Mouse (Mus musculus): Measurements from ENCODE around the gene Inip. TPM values are rescaled to one million over a fixed set of nuclear protein-coding genes. Genes with fewer than 3 reads are reported as not detected.

The Inip gene
- polyA plus RNA-seq, 1 experiment from 2014 or later: 40.2 TPM

DNA sequence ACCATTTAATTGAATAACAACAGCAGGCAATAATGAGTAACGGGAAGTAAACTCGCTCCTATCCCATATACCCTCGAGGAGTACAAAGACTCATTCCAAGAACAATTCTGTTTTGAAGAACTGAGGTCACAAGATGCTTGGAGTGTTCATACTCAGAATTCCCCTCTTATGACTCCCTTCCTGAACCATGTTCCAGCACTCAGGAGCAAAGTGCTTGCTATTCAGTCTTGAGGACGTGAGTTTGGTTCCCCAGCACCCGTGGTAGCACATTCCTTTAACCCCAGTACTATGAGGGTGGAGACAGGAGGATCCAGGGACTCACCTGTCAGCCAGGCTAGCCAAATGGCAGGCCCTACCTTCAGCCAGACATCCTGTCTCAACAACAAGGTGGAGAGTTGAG is 29.6 kb upstream of the Inip start:
- H3K27ac ChIP-seq (replicated peaks in 1 of 2; ENCODE audit: control insufficient read depth in 1 of 2, insufficient read depth in 1 of 2, low read depth in 2 of 2, low read length in 2 of 2): no peak overlapping the region
- H3K4me1 ChIP-seq (ENCODE audit: control insufficient read depth in 2 of 2, insufficient read depth in 2 of 2, low read length in 2 of 2): no peaks in the 10 kb centered on the region
- H3K9ac ChIP-seq (ENCODE audit: low read length): no peak overlapping the region
- WGBS: 76% methylated on average over 5 of the region's 5 CpGs
- ATAC-seq (ENCODE audit: insufficient number of reproducible peaks, insufficient read depth, low FRiP score, low read depth): no peak
- H3K4me3 ChIP-seq (ENCODE audit: control insufficient read depth in 1 of 2, insufficient read depth in 1 of 2, low read depth in 1 of 2, low read length in 2 of 2): no peak overlapping the region
- H3K4me2 ChIP-seq (ENCODE audit: low read length): no peak overlapping the region
- no peaks in the 10 kb centered on the region for H3K36me3 ChIP-seq (ENCODE audit: control insufficient read depth, insufficient read depth, low read length)
- H3K9me3 ChIP-seq (ENCODE audit: control insufficient read depth, low read length): no peaks in the 10 kb centered on the region
- H3K27me3 ChIP-seq (ENCODE audit: control insufficient read depth, insufficient read depth, low read length): no peaks in the 10 kb centered on the region

DNA sequence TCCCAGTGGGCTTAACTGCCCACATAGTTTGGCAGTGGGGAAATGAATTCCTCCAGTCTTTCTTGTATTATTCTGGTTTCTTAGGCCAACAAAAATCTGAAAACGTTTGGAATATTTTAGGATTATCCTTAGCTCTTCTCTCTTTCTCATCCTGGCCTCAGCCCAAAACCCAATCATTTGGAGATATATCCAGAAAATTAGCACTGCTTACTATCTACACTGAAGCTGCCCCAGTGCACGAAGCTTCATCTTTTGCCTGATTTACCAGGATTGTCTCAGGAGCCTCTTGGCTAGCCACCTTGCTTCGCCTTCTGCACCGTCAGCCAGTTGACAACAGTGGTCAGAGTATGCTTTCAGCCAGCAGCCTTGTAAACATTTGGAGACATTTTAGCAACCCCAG is 27.7 kb upstream of the Inip start:
- H3K4me2 ChIP-seq (ENCODE audit: low read length): no peak overlapping the region
- no peak overlapping the region for H3K9ac ChIP-seq (ENCODE audit: low read length)
- no peaks in the 10 kb centered on the region for H3K9me3 ChIP-seq (ENCODE audit: control insufficient read depth, low read length)
- no peaks in the 10 kb centered on the region for H3K36me3 ChIP-seq (ENCODE audit: control insufficient read depth, insufficient read depth, low read length)
- no peaks in the 10 kb centered on the region for H3K27me3 ChIP-seq (ENCODE audit: control insufficient read depth, insufficient read depth, low read length)
- no peak overlapping the region for H3K4me3 ChIP-seq (ENCODE audit: control insufficient read depth in 1 of 2, insufficient read depth in 1 of 2, low read depth in 1 of 2, low read length in 2 of 2)
- H3K27ac ChIP-seq (replicated peaks in 1 of 2; ENCODE audit: control insufficient read depth in 1 of 2, insufficient read depth in 1 of 2, low read depth in 2 of 2, low read length in 2 of 2): no peak overlapping the region
- 86% methylated on average over 4 of the region's 4 CpGs for WGBS
- ATAC-seq (ENCODE audit: insufficient number of reproducible peaks, insufficient read depth, low FRiP score, low read depth): no peak
- no peaks in the 10 kb centered on the region for H3K4me1 ChIP-seq (ENCODE audit: control insufficient read depth in 2 of 2, insufficient read depth in 2 of 2, low read length in 2 of 2)

DNA sequence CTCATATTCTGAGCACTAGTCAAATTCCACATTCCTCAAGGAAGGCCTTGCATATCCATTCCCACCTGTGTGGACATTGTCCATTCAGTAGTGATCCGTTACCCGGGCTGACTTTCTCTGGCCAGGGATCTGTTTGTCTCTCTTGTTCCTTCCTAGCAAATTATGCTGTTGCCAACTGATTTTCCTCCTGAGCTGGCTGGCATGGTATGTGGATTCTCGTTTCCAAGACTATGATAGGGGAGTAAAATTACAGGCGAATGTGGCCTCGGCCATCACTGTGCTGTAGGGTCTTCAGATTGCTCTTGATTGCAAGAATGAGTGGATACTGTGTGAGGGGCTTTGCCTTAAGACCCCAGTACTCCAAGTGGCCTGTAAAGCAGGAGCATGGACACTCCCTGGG is 25.0 kb upstream of the Inip start:
- H3K27me3 ChIP-seq (ENCODE audit: control insufficient read depth, insufficient read depth, low read length): no peaks in the 10 kb centered on the region
- H3K9me3 ChIP-seq (ENCODE audit: control insufficient read depth, low read length): no peaks in the 10 kb centered on the region
- no peak overlapping the region for H3K4me2 ChIP-seq (ENCODE audit: low read length)
- H3K36me3 ChIP-seq (ENCODE audit: control insufficient read depth, insufficient read depth, low read length): no peaks in the 10 kb centered on the region
- H3K4me3 ChIP-seq (ENCODE audit: control insufficient read depth in 1 of 2, insufficient read depth in 1 of 2, low read depth in 1 of 2, low read length in 2 of 2): no peak overlapping the region
- no peak overlapping the region for H3K9ac ChIP-seq (ENCODE audit: low read length)
- ATAC-seq (ENCODE audit: insufficient number of reproducible peaks, insufficient read depth, low FRiP score, low read depth): no peak
- H3K4me1 ChIP-seq (ENCODE audit: control insufficient read depth in 2 of 2, insufficient read depth in 2 of 2, low read length in 2 of 2): peaks cover 5 to 8% of the 10 kb centered on the region in 2 experiments
- WGBS: 90% methylated on average over 5 of the region's 5 CpGs
- H3K27ac ChIP-seq (replicated peaks in 1 of 2; ENCODE audit: control insufficient read depth in 1 of 2, insufficient read depth in 1 of 2, low read depth in 2 of 2, low read length in 2 of 2): no peak overlapping the region

DNA sequence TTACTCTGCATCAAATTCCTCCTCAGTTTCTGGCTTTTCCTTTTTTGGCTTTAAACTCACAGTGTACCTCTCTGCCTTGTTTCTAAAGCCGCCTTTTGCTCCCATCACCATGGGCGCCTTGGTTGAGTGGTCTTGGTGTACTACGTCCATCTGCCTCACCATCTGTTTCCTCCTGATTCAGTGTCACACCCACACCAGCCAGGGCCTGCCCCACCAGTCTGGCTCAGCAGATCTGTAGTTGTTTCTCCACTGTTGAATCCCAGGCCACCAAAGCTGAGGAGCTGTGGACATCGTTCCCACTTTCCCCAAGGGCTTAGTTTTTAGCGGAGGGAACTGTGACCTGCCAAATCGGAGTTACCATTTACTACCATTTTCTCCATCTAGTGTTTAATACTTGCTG is 24.2 kb upstream of the Inip start:
- H3K36me3 ChIP-seq (ENCODE audit: control insufficient read depth, insufficient read depth, low read length): no peaks in the 10 kb centered on the region
- no peaks in the 10 kb centered on the region for H3K9me3 ChIP-seq (ENCODE audit: control insufficient read depth, low read length)
- no peak overlapping the region for H3K27ac ChIP-seq (replicated peaks in 1 of 2; ENCODE audit: control insufficient read depth in 1 of 2, insufficient read depth in 1 of 2, low read depth in 2 of 2, low read length in 2 of 2)
- no peak overlapping the region for H3K9ac ChIP-seq (ENCODE audit: low read length)
- H3K4me2 ChIP-seq (ENCODE audit: low read length): no peak overlapping the region
- H3K4me3 ChIP-seq (ENCODE audit: control insufficient read depth in 1 of 2, insufficient read depth in 1 of 2, low read depth in 1 of 2, low read length in 2 of 2): no peak overlapping the region
- peaks cover 5 to 8% of the 10 kb centered on the region in 2 experiments for H3K4me1 ChIP-seq (ENCODE audit: control insufficient read depth in 2 of 2, insufficient read depth in 2 of 2, low read length in 2 of 2)
- 87% methylated on average over 6 of the region's 6 CpGs for WGBS
- no peak for ATAC-seq (ENCODE audit: insufficient number of reproducible peaks, insufficient read depth, low FRiP score, low read depth)
- no peaks in the 10 kb centered on the region for H3K27me3 ChIP-seq (ENCODE audit: control insufficient read depth, insufficient read depth, low read length)

DNA sequence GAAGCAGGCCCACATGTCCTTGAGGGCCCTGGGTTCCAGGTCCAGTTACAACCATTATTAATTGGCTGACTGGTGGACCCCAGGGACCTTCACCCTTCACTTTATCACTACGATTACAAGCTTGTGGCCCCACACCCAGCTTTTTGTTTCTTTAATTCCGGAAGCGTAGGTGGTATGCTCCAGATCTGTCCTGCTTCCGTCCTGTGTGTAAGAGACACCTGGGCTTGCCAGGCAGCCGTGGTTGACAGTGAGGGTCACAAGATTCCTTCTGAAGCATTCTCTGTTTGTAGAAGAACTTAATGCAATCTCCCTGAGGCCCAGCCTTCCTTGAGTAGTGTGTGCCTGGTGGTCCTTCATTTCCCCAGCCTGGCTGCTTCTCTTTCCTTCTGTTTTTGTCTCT is 23.5 kb upstream of the Inip start:
- Histone ChIP-seq H3K4me3 (ENCODE audit: control insufficient read depth in 1 of 2, insufficient read depth in 1 of 2, low read depth in 1 of 2, low read length in 2 of 2) (no peak overlapping the region), H3K9ac (ENCODE audit: low read length) (no peak overlapping the region), H3K36me3 (ENCODE audit: control insufficient read depth, insufficient read depth, low read length) (no peaks in the 10 kb centered on the region), H3K27ac (replicated peaks in 1 of 2; ENCODE audit: control insufficient read depth in 1 of 2, insufficient read depth in 1 of 2, low read depth in 2 of 2, low read length in 2 of 2) (no peak overlapping the region), H3K9me3 (ENCODE audit: control insufficient read depth, low read length) (no peaks in the 10 kb centered on the region), H3K4me1 (ENCODE audit: control insufficient read depth in 2 of 2, insufficient read depth in 2 of 2, low read length in 2 of 2) (peaks cover 6 to 9% of the 10 kb centered on the region in 2 experiments), H3K27me3 (ENCODE audit: control insufficient read depth, insufficient read depth, low read length) (no peaks in the 10 kb centered on the region), H3K4me2 (ENCODE audit: low read length) (no peak overlapping the region)
- ATAC-seq (ENCODE audit: insufficient number of reproducible peaks, insufficient read depth, low FRiP score, low read depth): no peak
- 92% methylated on average over 5 of the region's 5 CpGs for WGBS

DNA sequence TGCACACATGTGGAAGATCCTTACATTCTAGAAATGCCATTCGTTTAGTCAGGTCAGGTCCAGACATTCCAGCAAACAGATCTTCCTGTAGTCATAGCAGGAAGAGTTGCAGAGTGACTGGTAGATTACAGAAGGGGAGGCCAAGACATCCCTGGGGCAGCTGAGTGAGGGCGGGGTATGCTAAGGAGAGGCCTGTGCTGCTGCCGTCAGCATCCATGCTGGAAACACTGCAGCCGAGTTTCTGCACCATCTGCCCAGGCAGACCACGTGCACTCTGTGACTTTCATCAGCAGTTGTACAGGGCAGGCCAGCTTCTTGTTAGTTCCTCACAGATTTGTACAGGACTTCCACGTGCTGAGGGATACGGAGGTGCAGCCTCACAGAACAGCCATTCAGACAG is 22.1 kb upstream of the Inip start:
- Histone ChIP-seq H3K4me1 (ENCODE audit: control insufficient read depth in 2 of 2, insufficient read depth in 2 of 2, low read length in 2 of 2) (peaks cover 16 to 22% of the 10 kb centered on the region in 2 experiments), H3K4me2 (ENCODE audit: low read length) (no peak overlapping the region), H3K36me3 (ENCODE audit: control insufficient read depth, insufficient read depth, low read length) (no peaks in the 10 kb centered on the region), H3K27ac (replicated peaks in 1 of 2; ENCODE audit: control insufficient read depth in 1 of 2, insufficient read depth in 1 of 2, low read depth in 2 of 2, low read length in 2 of 2) (0 out of 4 replicates have a peak overlapping the region, but pooled peaks of 1 of the 2 experiments have one; percentile 8), H3K9ac (ENCODE audit: low read length) (peak overlapping the region; percentile 41; the same call in 1 of the 2 replicates), H3K27me3 (ENCODE audit: control insufficient read depth, insufficient read depth, low read length) (no peaks in the 10 kb centered on the region), H3K4me3 (ENCODE audit: control insufficient read depth in 1 of 2, insufficient read depth in 1 of 2, low read depth in 1 of 2, low read length in 2 of 2) (no peak overlapping the region), H3K9me3 (ENCODE audit: control insufficient read depth, low read length) (no peaks in the 10 kb centered on the region)
- ATAC-seq (ENCODE audit: insufficient number of reproducible peaks, insufficient read depth, low FRiP score, low read depth): peak; percentile 51; the same call in 1 of the 2 replicates
- WGBS: 26% methylated on average over 7 of the region's 7 CpGs

DNA sequence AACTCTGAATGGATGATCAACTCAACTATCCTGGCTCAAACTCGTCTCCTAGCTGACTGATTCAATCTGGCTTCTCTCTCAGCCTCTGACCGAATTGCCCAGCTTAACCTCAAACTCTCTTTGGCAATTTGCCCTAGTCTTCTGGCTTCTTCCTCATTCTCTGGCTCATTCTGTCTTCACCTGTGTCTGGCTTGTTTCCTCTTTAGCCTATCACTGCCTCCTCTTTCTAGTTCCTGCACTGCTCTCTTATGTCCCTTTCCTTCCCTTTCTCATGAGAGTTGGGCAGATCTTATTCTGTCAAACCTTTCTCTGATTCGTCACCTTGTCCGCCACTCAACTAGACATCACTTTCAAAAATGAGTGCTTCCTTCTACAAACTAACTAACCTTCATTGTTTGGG is 20.7 kb upstream of the Inip start:
- no peak for ATAC-seq (ENCODE audit: insufficient number of reproducible peaks, insufficient read depth, low FRiP score, low read depth)
- Histone ChIP-seq H3K4me3 (ENCODE audit: control insufficient read depth in 1 of 2, insufficient read depth in 1 of 2, low read depth in 1 of 2, low read length in 2 of 2) (no peak overlapping the region), H3K27me3 (ENCODE audit: control insufficient read depth, insufficient read depth, low read length) (no peaks in the 10 kb centered on the region), H3K4me1 (ENCODE audit: control insufficient read depth in 2 of 2, insufficient read depth in 2 of 2, low read length in 2 of 2) (peaks cover 16 to 32% of the 10 kb centered on the region in 2 experiments), H3K4me2 (ENCODE audit: low read length) (no peak overlapping the region), H3K27ac (replicated peaks in 1 of 2; ENCODE audit: control insufficient read depth in 1 of 2, insufficient read depth in 1 of 2, low read depth in 2 of 2, low read length in 2 of 2) (no peak overlapping the region), H3K9ac (ENCODE audit: low read length) (no peak overlapping the region), H3K36me3 (ENCODE audit: control insufficient read depth, insufficient read depth, low read length) (no peaks in the 10 kb centered on the region), H3K9me3 (ENCODE audit: control insufficient read depth, low read length) (no peaks in the 10 kb centered on the region)
- 62% methylated on average over 4 of the region's 4 CpGs for WGBS

DNA sequence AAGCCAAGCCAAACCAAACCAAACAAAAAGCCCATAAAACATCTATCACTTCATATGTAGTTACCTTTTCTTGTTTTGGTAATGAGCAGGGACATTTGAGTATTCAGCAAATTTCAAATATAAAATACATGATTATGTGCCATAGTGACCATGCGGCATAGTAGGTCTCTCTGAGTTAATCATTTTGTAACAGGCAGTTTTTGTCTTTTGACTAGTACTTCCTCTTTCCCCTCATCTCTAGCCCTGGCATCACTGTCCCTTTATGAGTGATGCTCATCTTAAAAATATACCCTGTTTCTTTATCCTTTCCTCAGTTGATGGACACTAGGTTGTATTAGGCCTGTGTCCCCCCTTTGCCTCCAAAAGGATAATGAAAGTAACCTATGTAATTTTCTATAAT is 20.1 kb upstream of the Inip start:
- no peaks in the 10 kb centered on the region for H3K27me3 ChIP-seq (ENCODE audit: control insufficient read depth, insufficient read depth, low read length)
- H3K27ac ChIP-seq (replicated peaks in 1 of 2; ENCODE audit: control insufficient read depth in 1 of 2, insufficient read depth in 1 of 2, low read depth in 2 of 2, low read length in 2 of 2): no peak overlapping the region
- ATAC-seq (ENCODE audit: insufficient number of reproducible peaks, insufficient read depth, low FRiP score, low read depth): no peak
- no peak overlapping the region for H3K9ac ChIP-seq (ENCODE audit: low read length)
- H3K9me3 ChIP-seq (ENCODE audit: control insufficient read depth, low read length): no peaks in the 10 kb centered on the region
- no peak overlapping the region for H3K4me2 ChIP-seq (ENCODE audit: low read length)
- WGBS: 96% methylated on average over 1 of the region's 1 CpGs
- H3K36me3 ChIP-seq (ENCODE audit: control insufficient read depth, insufficient read depth, low read length): no peaks in the 10 kb centered on the region
- H3K4me3 ChIP-seq (ENCODE audit: control insufficient read depth in 1 of 2, insufficient read depth in 1 of 2, low read depth in 1 of 2, low read length in 2 of 2): no peak overlapping the region
- H3K4me1 ChIP-seq (ENCODE audit: control insufficient read depth in 2 of 2, insufficient read depth in 2 of 2, low read length in 2 of 2): peaks cover 20 to 38% of the 10 kb centered on the region in 2 experiments
